Mouse (Mus musculus) heart, postnatal 0 days (tissue): ENCODE measurements around the gene March1.

Experiments
- CTCF ChIP-seq: IDR thresholded peaks from 2 replicates; pipeline ENCODE4 v1.5.1; 2016; ENCODE audit warnings: antibody characterized with exemption, control low read depth, low read depth
- EP300 ChIP-seq: IDR thresholded peaks from 2 replicates; pipeline ENCODE4 v1.6.1; 2016; ENCODE audit warnings: antibody characterized with exemption, low read depth

DNA sequence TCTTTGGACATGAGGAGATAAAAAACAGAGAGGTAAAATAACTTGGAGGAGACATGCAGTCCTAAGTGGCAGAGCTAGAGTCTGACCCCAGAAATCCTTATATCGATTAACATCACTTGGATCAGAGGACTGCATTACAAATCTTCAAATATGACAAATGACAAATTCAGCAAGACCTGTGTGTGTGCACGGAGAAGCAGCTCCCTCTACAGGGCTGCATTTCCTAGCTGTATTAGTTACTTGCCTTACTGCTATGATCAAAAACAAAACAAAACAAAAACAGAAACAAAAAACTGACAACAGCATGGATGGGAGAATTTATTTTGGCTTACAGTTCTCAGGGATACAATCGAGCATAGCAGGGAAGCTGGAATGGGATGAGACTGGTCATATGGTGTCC lies 827.7 kb downstream of the March1 start:
- TF ChIP-seq CTCF (no peak), EP300 (no peak)
